Mouse (Mus musculus) MEL (cell line): Measurements from ENCODE around the gene Pef1. TPM values are rescaled to one million over a fixed set of nuclear protein-coding genes. Genes with fewer than 3 reads are reported as not detected.

Experiments
- DNase-seq: peaks from one replicate; pipeline ENCODE4 v3.0.0; 2011; ENCODE audit warnings: low read depth, low spot score
- H3K27ac ChIP-seq: 2 replicates; pipeline ENCODE4 v1.5.1; 2012; ENCODE audit warnings: low read depth, mild to moderate bottlenecking, control low read depth, low read length, moderate library complexity; ENCODE audit not compliant: control insufficient read depth
- H3K27me3 ChIP-seq, 2 experiments: fragments of 150-350 bp in 1 of 2; sonication (generic) in 1 of 2; 2 replicates each; pipeline ENCODE4 v1.6.1; 2012; ENCODE audit warnings: low read length in 2 of 2, mild to moderate bottlenecking in 2 of 2, improper control_type of control experiment in 1 of 2, moderate library complexity in 1 of 2; ENCODE audit not compliant: insufficient read depth in 2 of 2, control insufficient read depth in 1 of 2
- H3K36me3 ChIP-seq, 2 experiments: 2 replicates each; pipeline ENCODE4 v1.6.1; 2012 to 2014; ENCODE audit warnings: low read length in 2 of 2, improper control_type of control experiment in 1 of 2, inconsistent platforms in 1 of 2, mild to moderate bottlenecking in 1 of 2; ENCODE audit not compliant: insufficient read depth in 2 of 2, control insufficient read depth in 1 of 2
- H3K4me1 ChIP-seq, 2 experiments: fragments of 150-350 bp in 1 of 2; sonication (generic) in 1 of 2; 2 replicates each; pipeline ENCODE4 v1.6.1; 2012; ENCODE audit warnings: low read length in 2 of 2, improper control_type of control experiment in 1 of 2, mild to moderate bottlenecking in 1 of 2; ENCODE audit not compliant: insufficient read depth in 2 of 2, control insufficient read depth in 1 of 2
- H3K4me3 ChIP-seq, 2 experiments: fragments of 150-350 bp in 1 of 2; sonication (generic) in 1 of 2; 2 replicates each; pipeline ENCODE4 v1.5.1; 2012; ENCODE audit warnings: low read depth in 2 of 2, low read length in 2 of 2, mild to moderate bottlenecking in 2 of 2, moderate library complexity in 2 of 2, control low read depth in 1 of 2, improper control_type of control experiment in 1 of 2; ENCODE audit not compliant: control insufficient read depth in 1 of 2, insufficient read depth in 1 of 2
- H3K79me2 ChIP-seq: 2 replicates; pipeline ENCODE4 v1.6.1; 2012; ENCODE audit warnings: mild to moderate bottlenecking, low read length, moderate library complexity; ENCODE audit not compliant: control insufficient read depth, poor library complexity, insufficient read depth
- H3K9ac ChIP-seq: 2 replicates; pipeline ENCODE4 v1.6.1; 2012; ENCODE audit warnings: low read depth, mild to moderate bottlenecking, control low read depth, low read length, moderate library complexity; ENCODE audit not compliant: control insufficient read depth, poor library complexity, severe bottlenecking
- H3K9me3 ChIP-seq: fragments of 150-350 bp; sonication (generic); replicated peaks from 2 replicates; pipeline ENCODE4 v1.6.1; 2012; ENCODE audit warnings: mild to moderate bottlenecking, low read length, improper control_type of control experiment, moderate library complexity; ENCODE audit not compliant: insufficient read depth
- CHD1 ChIP-seq: IDR thresholded peaks from 2 replicates; pipeline ENCODE4 v1.6.1; 2012; ENCODE audit warnings: low read depth, mild to moderate bottlenecking, inconsistent platforms, low read length, improper control_type of control experiment
- CTCF ChIP-seq, 3 experiments: IDR thresholded peaks in 2 of 3; conservative IDR thresholded peaks in 1 of 3; 2 replicates each; pipeline ENCODE4 v1.5.1; 2011 to 2012; ENCODE audit warnings: low read length in 3 of 3, low read depth in 2 of 3, mild to moderate bottlenecking in 2 of 3, improper control_type of control experiment in 1 of 3, inconsistent platforms in 1 of 3, mixed read lengths in 1 of 3, moderate library complexity in 1 of 3; ENCODE audit not compliant: control insufficient read depth in 1 of 3, insufficient read depth in 1 of 3, poor library complexity in 1 of 3, severe bottlenecking in 1 of 3
- E2F4 ChIP-seq: IDR thresholded peaks from 2 replicates; pipeline ENCODE4 v1.6.1; 2011; ENCODE audit warnings: low read depth, low read length, improper control_type of control experiment, borderline replicate concordance
- ETS1 ChIP-seq: IDR thresholded peaks from 2 replicates; pipeline ENCODE4 v1.6.1; 2012; ENCODE audit warnings: low read depth, mild to moderate bottlenecking, inconsistent platforms, low read length, improper control_type of control experiment, moderate library complexity
- GATA1 ChIP-seq: IDR thresholded peaks from 2 replicates; pipeline ENCODE4 v1.6.1; 2011; ENCODE audit warnings: low read depth, low read length, improper control_type of control experiment
- HCFC1 ChIP-seq: IDR thresholded peaks from 2 replicates; pipeline ENCODE4 v1.6.1; 2012; ENCODE audit warnings: low read depth, mild to moderate bottlenecking, inconsistent platforms, low read length, improper control_type of control experiment, moderate library complexity
- JUND ChIP-seq: IDR thresholded peaks from 2 replicates; pipeline ENCODE4 v1.6.1; 2011; ENCODE audit warnings: low read depth, mild to moderate bottlenecking, improper control_type of control experiment, low read length
- KAT2A ChIP-seq: conservative IDR thresholded peaks from 2 replicates; pipeline ENCODE4 v1.6.1; 2012; ENCODE audit warnings: low read depth, low read length, improper control_type of control experiment, inconsistent platforms
- MAX ChIP-seq: IDR thresholded peaks from 2 replicates; pipeline ENCODE4 v1.6.1; 2011; ENCODE audit warnings: low read length, improper control_type of control experiment
- MAZ ChIP-seq: IDR thresholded peaks from 2 replicates; pipeline ENCODE4 v1.6.1; 2012; ENCODE audit warnings: low read depth, mild to moderate bottlenecking, inconsistent platforms, low read length, improper control_type of control experiment
- MEF2A ChIP-seq: IDR thresholded peaks from 2 replicates; pipeline ENCODE4 v1.6.1; 2014; ENCODE audit warnings: low read depth, mild to moderate bottlenecking, inconsistent platforms, low read length, improper control_type of control experiment; ENCODE audit not compliant: poor library complexity, insufficient replicate concordance, severe bottlenecking; ENCODE audit errors: extremely low read depth
- MXI1 ChIP-seq: IDR thresholded peaks from 2 replicates; pipeline ENCODE4 v1.6.1; 2011; ENCODE audit warnings: mild to moderate bottlenecking, low read depth, low read length, improper control_type of control experiment
- MYB ChIP-seq: IDR thresholded peaks from 2 replicates; pipeline ENCODE4 v1.6.1; 2011; ENCODE audit warnings: mild to moderate bottlenecking, low read depth, low read length, improper control_type of control experiment
- MYC ChIP-seq: IDR thresholded peaks from 2 replicates; pipeline ENCODE4 v1.6.1; 2011; ENCODE audit warnings: low read depth, mild to moderate bottlenecking, low read length, improper control_type of control experiment, moderate library complexity
- NELFE ChIP-seq: IDR thresholded peaks from 2 replicates; pipeline ENCODE4 v1.6.1; 2011; ENCODE audit warnings: low read depth, low read length, improper control_type of control experiment
- POLR2A ChIP-seq, 2 experiments: IDR thresholded peaks; 2 replicates each; pipeline ENCODE4 v1.6.1; 2011 to 2012; ENCODE audit warnings: low read length in 2 of 2, mild to moderate bottlenecking in 2 of 2, control low read depth in 1 of 2, improper control_type of control experiment in 1 of 2, low read depth in 1 of 2, moderate library complexity in 1 of 2; ENCODE audit not compliant: control insufficient read depth in 1 of 2, insufficient read depth in 1 of 2, poor library complexity in 1 of 2
- SIN3A ChIP-seq: IDR thresholded peaks from 2 replicates; pipeline ENCODE4 v1.6.1; 2012; ENCODE audit warnings: low read length, improper control_type of control experiment, inconsistent platforms
- SMC3 ChIP-seq: IDR thresholded peaks from 2 replicates; pipeline ENCODE4 v1.6.1; 2011; ENCODE audit warnings: low read depth, low read length, improper control_type of control experiment
- TBP ChIP-seq: IDR thresholded peaks from 2 replicates; pipeline ENCODE4 v1.8.0; 2011; ENCODE audit warnings: low read depth, low read length, improper control_type of control experiment
- UBTF ChIP-seq: IDR thresholded peaks from 2 replicates; pipeline ENCODE4 v1.6.1; 2012; ENCODE audit warnings: low read depth, mild to moderate bottlenecking, inconsistent platforms, low read length, improper control_type of control experiment, moderate library complexity, borderline replicate concordance; ENCODE audit not compliant: insufficient read depth
- USF1 ChIP-seq: IDR thresholded peaks from 2 replicates; pipeline ENCODE4 v1.6.1; 2014; ENCODE audit warnings: low read depth, mild to moderate bottlenecking, inconsistent platforms, low read length, improper control_type of control experiment, moderate library complexity
- ZC3H11A ChIP-seq: IDR thresholded peaks from 2 replicates; pipeline ENCODE4 v1.6.1; 2012; ENCODE audit warnings: low read depth, mild to moderate bottlenecking, inconsistent platforms, low read length, improper control_type of control experiment
- ZKSCAN1 ChIP-seq: IDR thresholded peaks from 2 replicates; pipeline ENCODE4 v1.6.1; 2012; ENCODE audit warnings: low read depth, mild to moderate bottlenecking, inconsistent platforms, low read length, improper control_type of control experiment, moderate library complexity
- ZMIZ1 ChIP-seq: IDR thresholded peaks from 2 replicates; pipeline ENCODE4 v1.6.1; 2012; ENCODE audit warnings: low read depth, mild to moderate bottlenecking, inconsistent platforms, low read length, improper control_type of control experiment, moderate library complexity
- polyA plus RNA-seq, 2 experiments: library from polyadenylated mRNA; stranded (reverse) in 1 of 2; unstranded in 1 of 2; fragments of >175 nt in 1 of 2; fragments of >200 nt in 1 of 2; gene quantifications; 2 replicates each; pipeline versions ENCODE4 v1.2.1 to v1.2.4; 2012; ENCODE audit warnings: low replicate concordance in 2 of 2, low read depth in 1 of 2; ENCODE audit not compliant: insufficient read length in 2 of 2, insufficient read depth in 1 of 2, missing spikeins in 1 of 2
- total RNA-seq: library from RNA; depleted of rRNA; stranded (reverse); fragments of 300-350 nt; gene quantifications from 2 replicates; pipeline ENCODE4 v1.2.3, GENCODE M21; 2012

The Pef1 gene
- total and polyA plus RNA-seq, 3 experiments, result 27.3 to 49.8 TPM; not detected in 1

DNA sequence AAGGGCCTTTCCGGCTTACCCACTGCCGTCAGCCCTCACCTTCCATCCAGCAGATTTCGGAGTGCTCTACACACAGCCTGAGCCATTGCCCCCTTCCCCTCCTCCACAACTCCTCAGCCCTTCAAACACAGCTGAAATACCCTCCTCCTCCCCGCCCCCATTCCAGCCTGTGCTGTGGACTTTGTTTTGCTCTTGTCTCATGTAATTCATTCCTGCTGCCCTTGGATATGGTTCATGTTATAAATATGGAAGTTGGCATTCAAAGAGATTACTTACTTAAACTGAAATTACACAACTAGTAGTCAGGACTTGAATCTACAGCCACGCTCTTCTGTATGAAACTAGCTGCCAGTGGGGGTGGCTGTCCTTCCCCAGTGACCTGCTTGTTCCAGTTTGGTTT, 20.7 kb downstream of the Pef1 start:
- H3K27ac ChIP-seq, result no peak overlapping the region
- no peak for DNase-seq
- no peak for TF ChIP-seq MAX
- TF ChIP-seq HCFC1, result no peak
- TF ChIP-seq ETS1, result no peak
- no peak for TF ChIP-seq SMC3
- TF ChIP-seq MXI1, result no peak
- no peak for TF ChIP-seq POLR2A (IDR thresholded peaks at IDR 0.05; ENCODE audit: control insufficient read depth in 1 of 2, insufficient read depth in 1 of 2, low read depth in 1 of 2, low read length in 2 of 2, poor library complexity in 1 of 2)
- TF ChIP-seq TBP, result no peak
- TF ChIP-seq CTCF (IDR thresholded peaks at IDR 0.05 in 2 of 3, conservative IDR thresholded peaks at IDR 0.05 in 1 of 3; ENCODE audit: control insufficient read depth in 1 of 3, insufficient read depth in 1 of 3, low read depth in 2 of 3, low read length in 3 of 3, poor library complexity in 1 of 3, severe bottlenecking in 1 of 3), result no peak
- TF ChIP-seq USF1, result no peak
- TF ChIP-seq E2F4, result no peak
- no peak for TF ChIP-seq UBTF
- no peak for TF ChIP-seq KAT2A
- no peak for TF ChIP-seq MEF2A
- TF ChIP-seq JUND, result no peak
- H3K4me3 ChIP-seq, result no peak overlapping the region
- H3K9me3 ChIP-seq, result no peaks in the 10 kb centered on the region
- H3K79me2 ChIP-seq, result no peaks in the 10 kb centered on the region
- no peaks in the 10 kb centered on the region for H3K27me3 ChIP-seq
- no peaks in the 10 kb centered on the region for H3K36me3 ChIP-seq
- H3K4me1 ChIP-seq, result 0 out of 4 replicates have a peak, but pooled peaks cover 0 to 3% of the 10 kb centered on the region in 2 experiments
- no peak overlapping the region for H3K9ac ChIP-seq

DNA sequence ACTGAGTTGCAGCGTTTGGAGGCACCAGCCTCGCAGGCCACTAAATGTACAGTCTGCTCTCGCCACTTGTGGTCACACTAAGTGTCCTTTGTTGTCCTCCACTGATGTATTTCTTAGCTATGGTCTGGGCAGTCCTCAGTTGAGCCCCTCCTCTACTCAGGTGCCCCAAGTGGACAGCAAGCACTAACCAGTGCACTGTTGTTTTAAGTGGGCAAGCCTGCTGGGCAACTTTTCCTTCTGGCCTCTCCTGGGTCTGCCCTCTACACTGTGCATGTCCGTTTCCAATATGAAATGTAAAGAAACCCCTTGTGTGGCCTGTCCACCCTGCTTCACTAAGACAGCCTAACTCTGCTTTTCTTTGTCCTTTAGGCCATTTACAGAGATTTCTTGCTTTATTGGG, 21.8 kb downstream of the Pef1 start:
- Histone ChIP-seq H3K27me3 (no peaks in the 10 kb centered on the region), H3K27ac (no peak overlapping the region), H3K9ac (no peak overlapping the region), H3K9me3 (no peaks in the 10 kb centered on the region), H3K79me2 (no peaks in the 10 kb centered on the region), H3K36me3 (0 out of 4 replicates have a peak, but pooled peaks cover 0 to 2% of the 10 kb centered on the region in 2 experiments), H3K4me3 (no peak overlapping the region), H3K4me1 (peaks cover 0 to 6% of the 10 kb centered on the region in 2 experiments; a peak in 1 of 4 replicates)
- no peak for DNase-seq
- TF ChIP-seq CHD1 (no peak), NELFE (no peak), MYB (no peak), MAZ (no peak), ZKSCAN1 (no peak), GATA1 (no peak), MEF2A (no peak), UBTF (no peak), TBP (no peak), HCFC1 (no peak), CTCF (IDR thresholded peaks at IDR 0.05 in 2 of 3, conservative IDR thresholded peaks at IDR 0.05 in 1 of 3; ENCODE audit: control insufficient read depth in 1 of 3, insufficient read depth in 1 of 3, low read depth in 2 of 3, low read length in 3 of 3, poor library complexity in 1 of 3, severe bottlenecking in 1 of 3) (no peak), SMC3 (no peak), MAX (no peak), USF1 (no peak), MYC (no peak), ZMIZ1 (no peak), SIN3A (no peak), MXI1 (no peak), ZC3H11A (no peak)
